Mouse (Mus musculus) hematopoietic stem cell, adult 5-6 weeks (primary cell): ENCODE measurements around the gene Tnfsf18. TPM values are rescaled to one million over a fixed set of nuclear protein-coding genes. Genes with fewer than 3 reads are reported as not detected.

Source experiments
- ATAC-seq, 2 experiments: fragments of 125-278 bp in 1 of 2; replicated peaks in 1 of 2; 2 replicates each; pipeline ENCODE4 v1.8.0; 2016 to 2017; ENCODE audit warnings: inconsistent platforms in 2 of 2, mild to moderate bottlenecking in 2 of 2, moderate number of reproducible peaks in 2 of 2, low read depth in 1 of 2, moderate TSS enrichment in 1 of 2; ENCODE audit not compliant: low FRiP score in 2 of 2, poor library complexity in 2 of 2, severe bottlenecking in 2 of 2, insufficient read depth in 1 of 2, low TSS enrichment in 1 of 2
- total RNA-seq: library from RNA; stranded (forward); fragments of 172-1452, 232-1000 nt; gene quantifications from 2 replicates; pipeline ENCODE4 v1.2.3, GENCODE M21; 2017

Tnfsf18 gene
- total RNA-seq = not detected in 2 replicates

GRCm38 (mm10) chr1:161494343-161494742 is at the start of gene Tnfsf18:
Tnfsf18 (plus strand) TSS chr1:161494655.
- ATAC-seq = peak in 1 of 2 experiments; percentile 42; a peak in 2 of 4 replicates

DNA sequence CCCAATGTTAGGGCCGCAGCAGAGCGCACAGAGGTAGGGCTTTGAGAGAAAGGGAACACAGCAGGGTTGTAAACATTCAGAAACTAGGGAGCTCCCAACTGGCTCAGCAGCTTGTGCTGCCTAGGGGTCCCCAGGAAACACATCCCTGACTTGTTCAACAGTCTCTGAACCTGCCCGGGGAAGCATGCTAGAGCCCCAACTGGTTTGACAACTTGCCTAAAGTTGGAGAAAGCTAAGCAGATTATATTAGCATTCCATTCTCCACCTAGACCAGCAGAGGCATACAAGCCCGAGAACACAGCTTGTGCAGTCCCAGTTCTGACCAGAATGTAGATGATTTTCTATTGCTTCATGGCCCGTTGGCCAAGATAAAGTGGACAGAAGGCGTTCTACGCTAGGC is 49.6 kb upstream of the Tnfsf18 start:
- no peak for ATAC-seq

DNA sequence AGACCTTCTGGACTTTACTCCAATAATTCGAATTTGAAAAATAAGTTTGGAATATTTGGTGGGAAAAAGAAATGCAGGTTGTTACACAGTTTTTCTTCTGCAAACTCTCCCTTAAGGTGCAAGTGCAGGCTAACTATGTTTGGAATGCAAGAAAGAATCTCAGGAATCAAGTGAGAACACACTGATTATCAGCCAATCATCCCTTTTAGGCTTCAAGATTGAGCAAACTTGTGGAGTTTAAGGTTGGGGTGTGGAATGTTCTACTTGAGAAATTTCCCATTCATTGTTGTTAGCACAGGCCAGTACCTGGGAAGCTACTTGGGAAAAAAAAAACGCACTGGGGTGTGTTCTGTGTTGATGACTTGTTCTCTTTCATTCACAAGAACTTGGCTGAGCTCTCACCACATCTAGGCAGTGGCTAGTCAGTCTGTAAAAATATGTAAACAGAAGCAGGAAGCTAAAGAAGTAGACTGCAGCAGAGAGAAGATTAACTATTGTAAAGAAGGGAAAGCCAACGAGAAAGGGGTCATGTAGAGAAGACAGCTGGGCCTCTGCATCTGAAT is 42.7 kb upstream of the Tnfsf18 start:
- ATAC-seq = no peak

DNA sequence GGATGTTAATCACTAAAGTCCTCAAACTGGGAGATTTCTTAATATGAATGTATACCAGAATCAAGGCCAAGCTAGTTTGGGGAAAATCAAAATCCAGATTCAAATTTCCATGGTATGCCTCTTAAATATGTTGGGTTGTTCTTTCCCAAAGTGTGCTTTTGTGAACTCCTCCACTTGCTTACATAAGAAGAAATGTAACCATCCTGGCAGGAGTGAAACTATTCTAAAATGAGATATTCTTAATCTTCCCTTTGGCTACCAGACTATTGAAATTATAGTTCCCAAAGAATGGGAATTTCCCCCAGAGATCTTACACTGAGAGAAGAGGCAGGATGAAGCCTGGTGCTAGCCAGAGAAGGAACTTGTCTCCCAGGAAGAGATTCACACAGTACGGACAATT is 42.2 kb upstream of the Tnfsf18 start:
- ATAC-seq = no peak

- ATAC-seq = 0 out of 4 replicates have a peak, but pooled peaks of 1 of the 2 experiments have one; percentile 25
Observed at GRCm38 (mm10) chr1:161463388-161464085, 30.9 kb upstream of the Tnfsf18 start.

DNA sequence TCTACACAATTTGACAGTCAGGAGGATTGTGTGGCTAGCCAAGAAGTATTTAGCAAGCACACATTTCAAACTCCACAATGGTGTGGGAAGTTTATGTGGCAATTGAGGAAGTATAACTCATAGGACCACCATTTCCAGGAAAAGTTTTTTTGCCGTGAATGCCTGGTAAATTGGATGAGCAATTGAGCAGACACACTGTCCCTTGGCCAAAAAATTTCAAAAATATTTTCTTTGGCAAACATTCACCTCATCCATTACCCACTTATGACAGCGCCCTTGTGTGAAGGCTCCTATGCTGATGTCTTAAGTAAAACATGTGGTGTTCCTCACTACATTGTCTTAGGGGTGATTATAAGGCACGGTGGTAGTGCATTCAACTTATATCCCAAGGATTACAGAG is 17.2 kb upstream of the Tnfsf18 start:
- no peak for ATAC-seq

DNA sequence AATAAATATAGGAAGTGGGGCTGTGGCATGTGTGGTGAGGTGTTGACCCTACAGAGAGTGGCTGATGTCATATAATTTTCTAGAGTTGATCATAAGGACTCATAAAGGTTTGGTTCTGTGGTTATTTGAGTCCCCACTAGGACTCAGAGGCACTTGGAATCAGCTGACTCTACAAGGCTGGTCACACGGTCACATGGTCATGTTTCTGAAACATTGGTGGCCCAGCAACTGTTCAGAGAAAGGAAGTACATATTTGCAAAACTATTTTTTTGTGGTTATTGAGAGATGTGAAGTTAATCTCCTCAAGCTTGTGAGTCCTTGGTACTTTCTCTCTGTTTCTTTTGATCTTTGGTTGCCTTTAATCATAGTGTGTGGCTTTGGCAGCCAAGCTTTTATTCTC is 14.6 kb upstream of the Tnfsf18 start:
- no peak for ATAC-seq

GRCm38 (mm10) chr1:161482211-161482610 is 12.2 kb upstream of the Tnfsf18 start:
- peak; percentile 82 to 84; a peak in 3 of 4 replicates for ATAC-seq

- ATAC-seq = no peak
Observed at GRCm38 (mm10) chr1:161487069-161487468, 7.4 kb upstream of the Tnfsf18 start.

DNA sequence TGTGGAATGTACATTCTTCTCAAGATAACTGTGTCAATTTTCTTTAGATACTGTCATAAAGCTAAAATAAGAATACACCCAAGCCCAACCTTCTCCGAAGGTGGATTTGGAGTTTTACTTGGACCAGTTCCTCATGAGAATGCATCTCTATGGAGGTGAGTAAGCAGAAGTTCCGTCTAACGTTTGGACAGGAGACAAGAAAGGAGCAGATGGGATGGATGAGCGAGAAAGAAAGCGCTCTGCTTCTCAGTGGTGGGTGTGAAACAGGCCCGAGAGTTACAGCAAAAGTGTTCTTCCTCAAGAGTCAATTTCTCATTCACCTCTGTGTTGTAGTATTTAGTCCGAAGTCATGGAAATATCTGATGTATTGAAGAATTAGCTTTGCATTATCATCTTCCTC is 2.7 kb upstream of the Tnfsf18 start:
- ATAC-seq = no peak

- no peak for ATAC-seq
Observed at GRCm38 (mm10) chr1:161496866-161497645, 2.6 kb downstream of the Tnfsf18 start.

- no peak for ATAC-seq
Observed at GRCm38 (mm10) chr1:161500114-161500810, 5.8 kb downstream of the Tnfsf18 start.

DNA sequence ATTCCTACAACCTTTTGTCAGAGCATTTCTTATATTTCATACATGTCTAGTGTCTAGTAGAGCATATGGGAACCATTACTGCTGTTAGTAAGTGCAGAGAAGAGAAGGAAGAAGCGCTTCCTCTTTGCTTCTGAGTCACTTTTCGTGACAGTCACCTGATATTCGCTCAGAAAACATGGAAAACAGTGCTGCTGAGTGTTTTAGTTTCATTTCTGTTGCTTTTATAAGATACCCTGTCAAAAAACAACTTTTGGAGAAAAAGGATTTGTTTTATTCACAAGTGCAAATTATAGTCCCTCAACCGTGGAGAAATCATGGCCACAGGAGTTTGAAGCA is 6.3 kb downstream of the Tnfsf18 start:
- no peak for ATAC-seq

DNA sequence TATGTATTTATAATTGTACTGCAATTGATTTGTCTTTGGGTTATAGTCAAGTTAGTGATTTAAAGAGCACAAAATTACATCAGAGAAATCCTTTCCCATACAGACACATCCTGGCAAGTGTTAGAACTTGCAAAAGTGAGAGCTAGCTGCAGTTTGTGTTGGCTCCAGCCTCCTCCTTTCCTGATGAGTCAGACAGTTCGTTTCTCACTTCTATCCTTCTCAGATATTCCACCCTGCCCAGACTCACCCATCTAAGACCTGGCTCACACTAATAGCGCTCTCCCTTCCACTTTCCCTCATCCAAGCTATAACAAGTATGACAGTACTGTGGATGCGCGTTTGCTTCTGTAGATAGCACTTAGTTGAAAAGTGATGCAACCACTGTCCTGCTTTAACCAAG is 11.9 kb downstream of the Tnfsf18 start:
- no peak for ATAC-seq

DNA sequence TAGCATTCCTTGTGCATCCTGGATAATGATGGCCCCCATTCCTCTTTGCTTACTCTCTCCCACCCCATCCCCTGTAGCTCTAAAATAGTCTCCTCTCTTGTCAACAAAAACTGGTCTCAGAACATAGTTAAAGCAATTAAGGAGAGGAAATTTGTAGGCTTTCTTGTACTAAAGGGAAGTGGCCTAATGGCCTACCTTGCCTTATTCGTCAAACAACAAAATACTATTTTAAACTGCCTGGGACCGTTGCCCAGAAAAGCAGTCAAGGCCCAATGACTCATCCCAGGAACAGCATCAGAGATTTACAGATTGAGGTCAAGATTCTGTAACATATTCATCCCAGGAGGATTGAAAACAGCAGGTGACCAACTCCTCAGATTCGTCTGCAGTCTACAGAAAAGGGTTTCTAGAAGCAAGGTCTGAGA is 13.2 kb downstream of the Tnfsf18 start:
- ATAC-seq = no peak

- ATAC-seq = peak in 1 of 2 experiments; percentile 22; a peak in 2 of 4 replicates
Observed at GRCm38 (mm10) chr1:161517355-161517754, 22.9 kb downstream of the Tnfsf18 start.

DNA sequence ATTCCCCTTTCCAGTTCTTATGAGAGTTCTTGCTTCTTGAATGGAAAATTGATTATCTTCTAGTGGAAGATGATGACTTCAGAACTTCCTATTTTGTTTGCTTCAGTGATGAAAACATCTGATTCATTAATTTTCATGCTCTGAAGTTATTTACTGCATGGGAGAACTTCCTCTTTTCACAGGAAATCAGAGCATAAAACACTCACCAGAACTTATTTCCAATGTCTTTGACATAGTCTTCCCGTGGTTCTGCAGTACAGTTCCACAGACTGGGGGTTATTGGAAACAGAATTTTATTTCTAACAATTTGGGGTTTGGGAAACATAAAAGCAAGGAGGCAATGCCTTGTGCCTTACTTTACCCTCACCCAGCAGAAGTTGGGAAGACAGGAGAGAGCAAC is 25.8 kb downstream of the Tnfsf18 start:
- peak; percentile 48 to 81; a peak in 3 of 4 replicates for ATAC-seq

DNA sequence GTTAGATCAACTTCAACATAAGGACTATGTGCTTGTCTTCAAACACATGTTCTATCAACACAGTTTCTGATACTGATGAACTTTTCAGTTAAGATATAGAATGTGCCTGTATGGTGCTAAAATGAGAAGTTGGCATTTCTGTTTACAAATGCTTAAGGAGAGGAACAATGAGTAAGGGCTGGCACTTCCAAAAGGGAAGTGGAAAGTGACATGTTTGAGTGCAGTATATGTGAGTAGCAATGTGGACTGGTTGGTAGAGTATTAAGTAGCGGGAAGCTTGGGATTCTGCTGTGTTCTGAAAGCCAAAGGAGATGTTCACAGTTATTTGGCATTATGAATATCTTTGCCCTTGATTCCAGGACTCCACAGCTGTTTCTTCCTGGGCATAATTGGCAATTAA is 33.7 kb downstream of the Tnfsf18 start:
- ATAC-seq = no peak
